Mouse (Mus musculus): ENCODE data around the gene Gpalpp1.

Gpalpp1 gene

GRCm38 (mm10) chr14:76099543-76099942 is 11.0 kb downstream of the Gpalpp1 start:
- DNase-seq (ENCODE audit: low read depth, low spot score), result no peak

DNA sequence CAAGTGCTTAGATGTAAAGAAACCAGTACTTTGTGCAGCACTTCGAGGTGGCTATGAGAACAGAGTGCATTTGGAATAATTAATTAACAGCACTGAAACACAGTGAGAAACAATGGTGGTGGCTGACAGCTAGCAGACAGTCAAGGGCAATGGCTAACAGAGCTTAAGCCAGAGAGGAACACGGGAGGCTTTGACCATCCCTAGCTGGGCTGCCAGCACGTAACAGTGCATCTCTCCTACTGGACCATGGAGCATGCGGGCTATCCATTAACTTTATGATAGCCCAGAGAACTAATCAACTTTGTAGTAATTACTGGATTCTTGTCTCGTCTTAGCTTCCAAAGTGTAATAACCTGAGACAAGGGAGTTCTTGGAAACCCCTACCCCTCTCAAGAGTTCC is 12.7 kb downstream of the Gpalpp1 start:
- DNase-seq (ENCODE audit: low read depth, low spot score), result no peak

DNA sequence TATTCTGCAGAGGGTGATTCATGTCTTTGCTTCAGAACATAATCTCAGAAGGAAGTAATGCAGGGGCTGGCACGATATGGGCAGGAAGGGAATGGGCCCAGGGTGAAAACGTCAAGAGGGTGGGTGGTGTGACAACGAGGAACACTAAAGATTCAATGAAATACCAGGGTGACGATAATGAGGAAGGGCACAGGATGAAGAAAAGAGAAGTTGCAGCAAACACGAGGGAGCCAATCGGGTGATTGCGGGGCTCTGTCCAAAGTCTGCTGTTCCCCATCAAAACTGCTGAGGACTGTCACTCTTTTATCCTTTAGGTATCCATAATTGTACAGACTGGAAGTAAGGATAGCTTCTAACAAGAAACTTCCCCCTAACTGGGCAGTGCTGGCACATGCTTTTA is 13.3 kb downstream of the Gpalpp1 start:
- no peak for DNase-seq (ENCODE audit: low read depth, low spot score)

GRCm38 (mm10) chr14:76084188-76084587 is 26.4 kb downstream of the Gpalpp1 start:
- DNase-seq (ENCODE audit: low read depth, low spot score), result no peak

- no peak for DNase-seq (ENCODE audit: low read depth, low spot score)
These were observed 28.4 kb downstream of the Gpalpp1 start for GRCm38 (mm10) chr14:76082086-76082636.

- DNase-seq (ENCODE audit: low read depth, low spot score), result no peak
These were observed 29.1 kb downstream of the Gpalpp1 start for GRCm38 (mm10) chr14:76081451-76081850.

DNA sequence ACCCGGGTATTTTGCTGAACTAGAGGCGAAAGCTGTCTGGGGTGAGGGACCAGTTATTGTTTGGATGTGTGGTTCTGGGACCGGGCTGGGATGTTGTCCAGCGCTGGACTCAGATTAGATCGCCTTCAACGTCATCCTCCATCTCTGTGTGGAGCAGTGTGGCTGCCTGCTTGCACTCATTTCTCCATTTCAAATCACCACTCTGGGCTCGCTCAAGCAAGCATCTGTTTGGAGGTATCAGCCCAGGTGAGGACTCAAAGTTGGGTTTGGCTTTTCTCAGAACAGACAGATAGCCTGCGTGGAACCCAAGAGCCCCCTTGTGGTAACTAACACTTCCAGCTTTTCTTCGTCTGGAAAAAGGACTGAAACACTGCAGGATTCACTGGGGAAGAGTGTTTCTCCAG is 33.5 kb downstream of the Gpalpp1 start:
- peak; percentile 52 for DNase-seq (ENCODE audit: low read depth, low spot score)

DNA sequence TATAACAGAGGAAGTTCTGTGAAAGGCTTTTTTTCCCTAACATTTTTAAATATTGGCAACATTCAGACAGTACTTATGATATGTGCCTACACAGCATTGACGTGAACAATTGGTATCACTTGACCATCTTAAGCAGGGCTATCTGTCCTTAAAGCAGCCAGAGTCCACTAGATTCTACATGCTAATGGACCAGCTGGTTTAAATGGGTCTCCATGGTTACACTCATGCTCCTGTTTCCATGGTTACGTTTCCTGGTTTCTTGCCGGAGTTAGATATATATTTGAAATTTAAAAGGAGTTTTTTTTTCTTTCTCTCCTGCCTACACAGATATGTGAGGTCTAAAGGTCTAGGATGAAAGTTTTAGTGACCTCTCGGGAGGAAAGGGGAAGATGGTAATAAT is 34.0 kb downstream of the Gpalpp1 start:
- no peak for DNase-seq (ENCODE audit: low read depth, low spot score)

- DNase-seq (ENCODE audit: low read depth, low spot score), result no peak
These were observed 34.8 kb downstream of the Gpalpp1 start for GRCm38 (mm10) chr14:76075721-76076120.

DNA sequence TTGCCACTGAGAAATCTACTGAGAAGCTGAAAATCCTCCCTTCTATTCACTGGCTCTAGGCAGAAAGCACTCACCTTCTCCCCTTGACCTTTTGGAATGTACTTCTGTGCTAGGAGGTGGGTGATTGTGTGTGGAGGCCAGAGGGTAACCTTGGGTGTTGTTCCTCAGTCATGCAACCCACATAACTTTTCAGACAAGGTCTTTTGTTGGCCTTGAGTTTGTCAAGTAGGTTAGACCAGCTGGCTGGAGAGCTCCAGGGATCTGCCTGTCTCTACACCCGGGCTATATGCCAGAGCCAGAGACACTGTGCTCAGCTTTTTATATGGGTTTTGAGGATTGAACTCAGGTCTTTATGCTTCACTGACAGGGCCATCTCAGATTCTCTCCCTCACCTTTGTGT is 36.4 kb downstream of the Gpalpp1 start:
- DNase-seq (ENCODE audit: low read depth, low spot score), result no peak

GRCm38 (mm10) chr14:76072626-76073025 is 37.9 kb downstream of the Gpalpp1 start:
- no peak for DNase-seq (ENCODE audit: low read depth, low spot score)

GRCm38 (mm10) chr14:76069296-76069695 is 41.3 kb downstream of the Gpalpp1 start:
- no peak for DNase-seq (ENCODE audit: low read depth, low spot score)

- DNase-seq (ENCODE audit: low read depth, low spot score), result no peak
These were observed 42.3 kb downstream of the Gpalpp1 start for GRCm38 (mm10) chr14:76068296-76068695.

GRCm38 (mm10) chr14:76067237-76067636 is 43.3 kb downstream of the Gpalpp1 start:
- DNase-seq (ENCODE audit: low read depth, low spot score), result no peak

DNA sequence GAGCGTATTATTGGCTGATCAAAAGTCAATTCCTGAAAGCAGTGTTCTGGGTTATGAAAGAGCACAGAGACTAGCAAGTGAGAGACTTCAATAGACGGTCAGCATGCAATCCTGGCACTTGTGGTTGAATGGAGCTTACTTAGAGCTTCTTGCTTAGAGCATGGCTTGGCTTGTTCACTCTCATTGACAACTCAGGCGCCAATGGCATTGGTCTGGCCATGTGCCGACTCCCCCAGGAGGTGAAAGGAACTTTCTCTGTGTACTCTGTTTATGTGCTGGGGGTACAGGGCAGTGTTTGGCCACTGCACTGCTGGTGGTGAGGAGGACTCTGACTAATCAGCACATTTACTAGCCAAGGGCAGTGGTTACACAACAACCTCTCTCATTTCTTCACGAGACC is 51.1 kb downstream of the Gpalpp1 start:
- DNase-seq (ENCODE audit: low read depth, low spot score), result no peak

- no peak for DNase-seq (ENCODE audit: low read depth, low spot score)
These were observed 56.8 kb downstream of the Gpalpp1 start for GRCm38 (mm10) chr14:76053726-76054125.

DNA sequence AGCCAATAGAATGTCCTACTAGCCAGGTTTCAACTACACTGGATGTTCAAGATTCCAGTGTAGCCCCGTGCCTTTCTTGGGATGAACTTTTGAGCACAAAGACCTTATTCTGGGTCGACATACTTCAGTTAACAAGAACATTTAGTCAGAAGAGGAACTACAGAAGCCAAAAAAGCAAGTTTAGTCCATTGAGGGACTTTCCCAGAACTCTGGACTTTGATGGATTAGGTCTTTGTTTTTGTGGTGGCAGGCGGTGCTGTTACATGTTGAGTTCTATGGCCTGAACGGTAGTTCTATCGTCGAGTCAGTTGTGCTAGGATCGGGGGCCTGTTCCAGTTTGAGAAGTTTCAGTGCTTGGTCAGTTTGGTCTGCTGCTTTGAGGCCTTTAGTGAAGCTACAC is 58.6 kb downstream of the Gpalpp1 start:
- no peak for DNase-seq (ENCODE audit: low read depth, low spot score)

- DNase-seq (ENCODE audit: low read depth, low spot score), result no peak
These were observed 64.8 kb downstream of the Gpalpp1 start for GRCm38 (mm10) chr14:76045767-76046166.

GRCm38 (mm10) chr14:76044164-76044557 is 66.4 kb downstream of the Gpalpp1 start:
- no peak for DNase-seq (ENCODE audit: low read depth, low spot score)

DNA sequence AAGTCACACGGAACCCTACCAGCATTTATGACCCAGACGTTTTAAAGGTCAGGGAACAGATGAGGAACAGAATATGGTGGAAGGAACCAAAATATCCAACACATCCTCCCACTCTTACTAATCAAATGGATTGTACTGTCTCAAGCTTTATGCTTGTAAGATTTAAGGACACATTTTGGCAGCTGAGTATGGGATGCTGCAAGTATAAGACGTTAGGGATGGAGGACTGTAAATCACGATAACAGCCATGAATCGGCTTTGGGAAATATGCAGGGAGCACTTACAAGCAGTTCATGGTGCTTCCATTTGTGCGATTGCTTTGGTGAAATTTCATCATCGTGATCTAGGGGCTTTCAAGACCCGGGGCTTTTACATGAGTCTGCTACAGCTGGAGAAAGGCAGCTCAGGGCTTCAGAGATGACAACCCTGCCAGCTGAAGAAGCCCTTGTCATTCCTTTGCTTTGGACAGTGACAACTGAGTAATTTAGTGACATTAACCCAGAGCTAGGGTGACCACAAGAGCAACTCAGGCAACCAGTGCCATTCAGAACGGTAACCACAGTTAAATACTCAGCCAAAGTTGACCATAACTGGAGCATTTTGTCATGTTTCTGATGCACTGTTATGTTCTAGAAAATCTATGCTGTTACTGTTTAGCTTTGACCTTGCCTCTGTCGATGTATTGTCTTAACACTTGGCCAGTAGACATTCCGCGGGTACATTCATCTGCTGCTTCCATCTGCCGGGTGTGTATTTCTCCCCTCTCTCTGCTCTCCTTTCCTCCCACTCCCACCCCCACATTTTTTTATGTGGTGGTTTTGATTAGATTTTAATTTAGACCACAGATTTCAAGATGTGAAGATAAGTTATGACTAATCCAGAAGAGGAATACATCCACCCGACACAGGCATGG is 67.1 kb downstream of the Gpalpp1 start:
- no peak for DNase-seq (ENCODE audit: low read depth, low spot score)

Measured in embryo, embryonic 11.5 days (tissue).